Mouse (Mus musculus) CD4-positive helper T cell, adult 2 months (primary cell): ENCODE data around the gene Slc35f6.
"Not testable (repeated sequence)": the region's sequence is repeated elsewhere in the genome, so short reads cannot be mapped to it uniquely, and the experiment has no call there.

Source experiments
- DNase-seq: peaks from one replicate; pipeline ENCODE4 v3.0.0-alpha.2; 2012; ENCODE audit warnings: low read depth, missing footprints, low spot score

Slc35f6 gene

DNA sequence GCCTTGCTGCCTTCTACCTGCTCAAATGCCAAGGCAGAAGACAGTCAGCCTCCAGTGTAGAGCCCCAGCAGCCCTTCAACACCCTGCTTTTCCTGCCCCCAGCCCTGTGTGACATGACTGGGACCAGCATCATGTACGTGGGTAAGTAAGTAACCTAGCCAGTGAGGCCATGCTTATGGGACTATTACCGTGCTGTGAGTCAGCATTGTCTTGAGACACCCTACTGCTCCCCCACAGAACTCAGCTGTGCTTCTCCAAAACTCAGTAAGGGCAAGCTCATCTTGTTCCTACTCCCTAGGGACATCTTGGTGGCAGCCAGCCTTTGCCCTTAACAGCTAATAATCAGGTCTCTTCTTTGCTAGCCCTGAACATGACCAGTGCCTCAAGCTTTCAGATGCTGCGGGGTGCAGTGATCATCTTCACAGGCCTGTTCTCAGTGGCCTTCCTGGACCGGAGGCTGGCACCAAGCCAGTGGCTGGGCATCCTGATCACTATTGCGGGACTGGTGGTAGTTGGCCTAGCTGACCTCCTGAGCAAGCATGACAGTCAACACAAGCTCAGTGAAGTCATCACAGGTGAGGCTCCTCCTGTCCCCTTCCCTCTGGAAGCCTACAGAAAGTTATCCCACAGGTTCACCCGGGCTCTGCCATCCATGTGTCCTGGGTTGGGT is 7.9 kb downstream of the Slc35f6 start:
- no peak for DNase-seq

DNA sequence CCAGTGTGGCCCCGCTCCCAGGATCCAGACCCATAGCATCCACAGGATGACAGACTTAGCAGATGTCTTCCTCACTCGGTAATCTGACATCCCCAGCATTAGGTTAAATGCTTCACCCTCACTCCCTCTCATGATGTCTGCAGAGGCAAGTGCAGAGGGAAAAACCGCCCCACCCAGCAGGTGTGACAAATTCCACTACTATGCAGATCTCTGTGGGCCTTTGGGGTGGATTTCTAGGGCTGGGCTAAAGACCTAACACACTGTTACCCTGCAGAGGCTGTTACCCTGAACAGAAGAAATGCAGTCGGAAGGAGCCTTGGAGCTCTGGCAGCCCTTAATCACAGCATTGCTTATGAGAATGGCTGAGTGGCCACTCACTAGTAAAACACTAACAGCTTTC is 11.3 kb downstream of the Slc35f6 start:
- no peak for DNase-seq

DNA sequence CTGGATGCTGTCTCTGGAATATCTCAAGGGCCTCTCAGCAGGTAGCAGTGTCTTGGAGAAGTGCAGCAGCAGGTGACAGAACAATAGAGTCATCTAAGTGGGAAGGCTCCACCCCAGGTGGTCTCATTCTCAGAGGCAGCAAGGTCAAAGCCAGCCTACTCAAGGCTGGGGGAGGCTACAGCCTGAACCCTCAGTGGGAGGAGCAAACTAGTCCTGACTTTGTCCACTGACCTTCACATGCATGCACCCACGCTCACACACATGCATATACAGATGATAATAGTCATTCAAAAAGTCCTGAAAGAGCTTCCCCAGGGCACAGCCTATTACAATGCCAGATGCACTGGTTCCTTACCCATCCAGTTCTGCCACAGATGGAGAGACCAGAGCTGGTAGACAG is 12.5 kb downstream of the Slc35f6 start:
- DNase-seq: no peak

DNA sequence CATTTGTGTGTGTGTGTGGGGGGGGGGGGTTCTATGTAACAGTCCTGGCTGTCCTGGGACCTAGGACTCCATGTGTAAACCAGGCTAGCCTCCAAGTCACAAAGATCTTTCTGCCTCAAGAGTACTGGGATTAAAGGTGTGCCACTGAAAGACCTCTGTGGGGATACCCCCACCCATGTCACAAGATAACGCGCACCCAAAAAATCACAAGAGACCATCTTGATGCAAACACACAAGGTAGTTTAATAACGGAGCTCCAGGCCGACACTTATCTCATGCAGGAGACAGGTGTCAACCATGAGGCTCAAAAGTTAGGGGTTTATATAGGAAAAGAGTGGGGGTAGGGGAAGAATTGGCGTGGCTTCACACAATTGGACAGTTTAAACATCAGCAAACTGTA is 13.1 kb downstream of the Slc35f6 start:
- no peak for DNase-seq

DNA sequence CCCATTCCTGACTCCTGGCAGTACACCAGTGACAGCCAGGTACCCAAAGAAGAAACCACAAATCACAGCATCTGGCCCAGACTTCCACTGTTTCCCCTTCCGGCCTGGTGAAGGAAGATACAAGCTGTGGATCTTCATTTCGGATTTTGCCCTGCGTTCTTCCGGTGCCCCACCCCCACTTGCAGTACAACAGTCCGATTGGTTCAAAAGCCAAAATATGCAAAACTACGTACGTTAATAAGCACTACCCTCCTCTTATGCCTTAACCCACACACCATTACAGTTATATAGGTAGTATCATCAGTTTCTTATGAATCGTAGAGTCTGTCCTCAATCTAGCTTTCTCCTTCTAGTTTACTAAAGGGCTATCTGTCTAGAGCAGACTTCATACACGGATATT is 17.6 kb downstream of the Slc35f6 start:
- DNase-seq: no peak

DNA sequence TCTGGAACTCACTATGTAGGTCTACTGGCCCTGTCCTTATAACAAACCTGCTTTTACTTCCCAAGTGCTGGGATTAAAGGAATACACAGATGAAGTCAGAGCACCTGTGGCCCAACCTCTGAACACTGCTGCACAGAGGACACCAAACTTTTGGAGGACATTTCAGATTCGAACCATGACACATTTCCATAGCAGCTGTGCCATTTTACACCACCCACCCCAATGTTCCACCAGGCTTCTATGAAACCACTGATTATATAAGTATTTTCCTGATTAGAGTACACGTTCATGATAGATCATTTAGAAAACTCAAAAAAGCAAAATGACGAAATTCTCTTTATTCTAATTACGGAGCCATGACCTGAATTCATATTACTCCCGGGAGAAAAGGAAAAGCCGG is 18.2 kb downstream of the Slc35f6 start:
- peak; percentile 24 for DNase-seq

DNA sequence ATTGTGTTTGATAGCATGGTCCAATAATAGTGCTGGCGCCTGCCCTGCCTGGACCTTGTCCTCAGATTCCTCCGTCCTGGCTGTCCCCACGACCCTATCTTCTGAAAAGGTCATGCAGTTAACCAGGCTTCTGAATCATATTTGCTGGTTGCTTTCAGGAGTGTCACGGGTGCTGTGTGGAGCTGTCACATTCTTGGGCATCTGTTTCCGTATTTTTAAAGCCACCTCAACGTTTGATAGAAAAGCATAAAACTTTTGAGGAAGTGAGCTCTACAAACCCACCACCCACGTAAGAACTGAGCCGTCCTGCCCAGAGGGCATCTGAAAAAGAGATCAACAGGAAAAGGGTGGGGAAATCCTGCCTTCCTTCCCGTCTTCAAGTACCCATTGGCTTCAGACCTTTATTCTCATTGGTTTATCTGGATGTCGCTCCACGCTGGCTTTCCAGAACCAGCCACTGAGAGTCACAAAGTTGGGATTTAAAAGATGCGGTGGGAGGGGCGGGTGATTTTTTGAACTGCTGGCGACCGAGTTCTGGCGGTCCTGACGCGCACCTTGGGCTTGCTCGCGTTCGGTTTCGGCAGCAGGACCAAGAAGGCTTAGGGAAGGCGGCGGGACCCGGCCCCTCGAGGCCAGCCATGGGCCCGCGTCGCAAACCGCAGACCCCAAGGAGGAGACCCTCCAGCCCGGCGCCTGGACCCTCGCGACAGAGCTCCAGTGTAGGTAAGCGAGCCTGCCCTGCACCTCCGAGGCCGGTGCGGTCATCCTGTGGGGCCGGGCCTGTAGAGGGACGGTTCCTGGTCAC is 18.9 kb downstream of the Slc35f6 start, which contains the start of gene Cenpa:
Cenpa (plus strand) TSS at position 387 of the 805 bp plus-strand sequence.
- DNase-seq: peak; percentile 97

DNA sequence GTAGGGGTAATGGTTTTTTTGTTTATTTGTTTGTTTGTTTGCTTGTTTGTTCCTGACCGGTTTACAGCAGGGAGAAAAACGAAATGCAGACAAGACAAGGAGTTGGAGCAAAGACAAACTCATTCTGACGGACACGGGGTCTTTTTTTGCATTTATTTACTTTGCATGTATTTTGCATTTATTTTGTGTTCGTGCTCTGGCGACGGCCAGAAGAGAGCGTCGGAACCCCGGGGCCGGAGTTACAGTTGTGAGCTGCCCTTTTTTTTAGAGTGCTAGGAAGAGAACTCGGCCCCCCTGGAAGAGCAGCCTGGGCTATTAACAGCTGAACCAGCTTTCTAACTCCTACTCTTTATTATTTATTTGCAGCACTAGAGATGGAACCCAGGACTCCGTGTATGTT is 19.5 kb downstream of the Slc35f6 start:
- DNase-seq: peak; percentile 20

DNA sequence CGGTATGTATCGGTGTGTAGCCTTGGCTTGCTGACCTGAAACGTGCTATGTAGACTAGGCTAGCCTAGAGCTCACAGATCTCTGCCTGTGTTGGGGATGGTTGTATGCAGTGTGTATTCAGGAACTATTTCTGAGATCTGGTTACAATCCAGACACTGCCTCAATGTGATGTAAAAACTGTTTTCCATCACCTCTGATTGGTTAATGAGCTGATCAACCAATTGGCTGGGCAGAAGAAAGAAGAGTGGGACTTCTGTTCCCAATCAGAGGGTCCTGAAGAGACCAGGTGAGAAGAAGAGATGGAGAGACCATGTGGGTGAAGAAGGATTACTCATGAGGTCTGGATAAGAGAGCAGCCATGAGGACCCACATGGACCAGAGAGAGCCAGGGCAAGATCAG is 20.0 kb downstream of the Slc35f6 start:
- DNase-seq: no peak

DNA sequence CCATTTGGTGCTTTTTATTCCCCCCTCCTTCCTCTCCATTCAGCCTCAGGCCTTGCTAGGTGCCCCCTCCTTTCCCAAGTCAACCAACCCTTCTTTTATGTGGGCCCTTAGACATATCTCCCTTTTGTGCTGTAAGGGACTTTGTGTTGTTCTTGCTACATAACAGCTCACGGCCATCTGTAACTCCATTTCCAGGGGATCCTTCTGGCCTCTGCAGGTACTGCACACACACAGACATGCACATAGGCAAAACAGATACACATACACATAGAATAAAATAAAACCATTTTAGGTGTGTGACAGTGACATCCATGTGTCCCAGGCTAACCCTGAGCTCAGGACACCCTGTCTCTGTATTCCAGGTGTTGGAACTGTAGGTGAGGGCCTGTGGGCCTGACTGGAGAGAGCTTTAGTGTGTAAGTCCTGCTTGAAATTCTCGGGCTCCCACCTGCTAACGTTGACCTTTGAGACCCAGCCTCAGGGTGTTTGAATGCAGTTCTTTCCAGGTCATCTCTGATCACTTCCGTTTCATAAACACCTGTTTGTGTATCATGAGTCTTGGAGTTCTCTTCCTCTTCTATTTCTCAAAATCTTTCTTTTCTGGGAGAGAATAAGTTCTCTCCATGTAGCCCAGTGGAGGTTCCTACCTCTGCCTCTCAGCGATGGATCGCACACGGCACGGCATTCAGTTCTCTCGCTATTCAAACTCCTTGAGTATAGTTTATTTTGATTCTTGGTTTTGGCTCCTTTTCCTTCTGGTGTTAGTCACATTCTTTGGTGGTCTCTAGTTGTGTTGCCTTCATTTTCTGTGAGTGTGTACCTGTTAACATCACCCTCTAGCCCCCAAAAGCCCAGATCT is 21.1 kb downstream of the Slc35f6 start:
- peak; percentile 21 for DNase-seq

DNA sequence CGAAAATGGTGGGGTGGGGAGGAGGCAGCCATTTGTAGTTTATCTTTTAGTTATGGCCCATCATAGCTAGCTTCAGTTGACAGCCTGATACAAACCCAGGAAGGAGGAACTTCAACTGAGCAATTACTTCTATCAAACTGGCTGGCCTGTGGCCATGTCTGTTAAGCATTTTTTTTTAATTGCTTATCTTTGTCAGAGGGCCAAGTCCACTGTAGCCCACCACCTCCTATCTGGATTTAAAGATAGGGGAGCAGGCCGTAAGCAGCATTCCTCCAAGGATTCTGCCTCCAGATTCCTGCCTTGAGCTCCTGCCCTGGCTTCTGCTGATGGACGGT is 21.7 kb downstream of the Slc35f6 start:
- DNase-seq: no peak

DNA sequence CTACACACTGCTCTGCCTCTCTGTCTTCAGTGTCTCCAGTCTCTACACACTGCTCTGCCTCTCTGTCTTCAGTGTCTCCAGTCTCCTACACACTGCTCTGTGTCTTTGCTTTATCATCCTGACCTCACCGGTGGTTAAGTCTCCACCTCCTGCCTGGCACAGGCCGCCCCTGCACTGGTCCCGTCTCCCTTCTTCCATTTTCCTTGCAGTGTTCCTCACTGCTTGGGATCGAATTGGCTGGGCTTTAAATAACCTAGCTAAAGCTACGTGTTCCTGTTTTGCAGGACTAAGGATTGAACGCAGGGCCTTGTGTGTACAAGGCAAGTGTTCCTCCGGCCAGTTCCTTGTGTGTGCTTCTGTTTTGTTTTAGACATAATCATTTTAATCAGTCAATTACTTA is 22.4 kb downstream of the Slc35f6 start:
- no peak for DNase-seq

DNA sequence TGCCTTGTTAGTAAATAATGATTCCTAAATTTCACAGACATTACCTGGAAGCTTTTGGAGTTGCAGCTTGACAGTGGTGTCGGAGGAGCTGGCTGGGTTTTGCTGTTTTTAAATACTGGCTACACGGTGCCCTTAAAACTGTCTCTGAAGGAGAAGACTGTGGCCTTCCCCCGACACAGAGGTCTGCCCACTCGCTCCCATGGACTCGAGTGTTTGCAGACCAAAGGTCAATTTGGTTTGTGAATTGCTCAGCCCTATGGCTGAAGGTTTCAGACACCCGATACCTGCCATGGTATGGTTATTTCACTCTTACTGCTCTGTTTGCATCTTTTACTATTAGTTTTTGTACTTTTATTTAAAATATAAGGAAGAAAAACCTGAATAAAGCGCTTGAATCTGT is 26.3 kb downstream of the Slc35f6 start:
- no peak for DNase-seq

DNA sequence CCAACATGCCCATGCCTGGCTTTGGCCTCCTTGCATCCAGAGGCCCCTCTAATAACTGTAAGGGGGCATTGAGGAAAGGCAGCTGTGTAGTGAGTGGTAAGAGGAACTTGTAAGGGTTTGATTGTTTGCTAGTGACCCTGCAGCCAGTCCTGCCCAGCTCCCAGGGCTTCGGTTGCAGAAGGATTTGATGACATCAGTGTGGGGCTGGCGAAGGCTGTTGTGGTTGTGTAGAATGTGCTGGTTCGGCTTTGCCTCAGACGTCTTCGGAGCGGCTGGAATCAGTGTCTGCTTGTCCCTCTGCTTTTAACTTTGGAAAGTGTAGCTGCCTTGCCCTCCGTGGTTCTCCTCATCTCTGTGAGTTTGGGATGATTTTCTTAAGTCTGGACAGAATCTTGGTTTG is 29.1 kb downstream of the Slc35f6 start:
- no peak for DNase-seq

DNA sequence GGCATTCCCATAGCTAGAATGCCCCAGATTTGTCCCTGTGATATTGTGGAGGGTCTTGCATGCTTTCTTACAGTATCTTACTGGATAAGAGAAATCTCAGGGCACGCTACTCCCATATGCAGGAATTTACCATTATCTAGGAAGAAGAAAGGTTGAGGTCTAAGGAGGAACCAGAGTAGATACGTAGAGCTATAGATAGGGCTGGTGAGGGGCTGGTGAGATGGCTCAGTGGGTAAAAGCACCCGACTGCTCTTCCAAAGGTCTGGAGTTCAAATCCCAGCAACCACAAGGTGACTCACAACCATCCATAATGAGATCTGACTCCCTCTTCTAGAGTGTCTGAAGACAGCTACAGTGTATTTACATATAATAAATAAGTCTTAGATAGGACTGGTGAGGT is 30.3 kb downstream of the Slc35f6 start:
- DNase-seq: not testable (repeated sequence)

DNA sequence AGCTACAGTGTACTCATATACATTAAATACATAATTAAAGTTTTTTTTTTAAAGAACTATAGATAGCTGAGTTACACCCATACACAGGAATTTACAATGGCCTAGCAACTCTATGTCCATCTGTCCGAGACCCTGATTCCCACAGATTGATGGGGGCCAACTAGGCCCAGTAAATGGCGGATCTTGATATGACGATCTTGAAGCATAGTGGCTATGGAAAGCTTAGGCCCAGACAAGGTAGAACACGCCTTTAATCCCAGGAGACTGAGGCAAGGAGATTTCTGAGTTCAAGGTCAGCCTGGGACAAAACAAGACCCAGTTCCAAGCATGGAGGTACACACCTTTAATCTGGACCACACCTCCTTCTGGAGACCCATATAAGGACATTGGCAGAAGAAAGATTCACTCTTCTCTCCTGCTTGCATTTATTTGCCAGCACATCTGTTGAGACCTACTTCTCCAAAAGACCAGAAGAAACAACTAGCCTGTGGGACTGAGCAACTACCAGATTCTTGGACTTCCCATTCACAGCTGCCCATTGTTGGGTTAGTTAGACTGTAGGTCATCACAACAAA is 31.1 kb downstream of the Slc35f6 start:
- DNase-seq: no peak

DNA sequence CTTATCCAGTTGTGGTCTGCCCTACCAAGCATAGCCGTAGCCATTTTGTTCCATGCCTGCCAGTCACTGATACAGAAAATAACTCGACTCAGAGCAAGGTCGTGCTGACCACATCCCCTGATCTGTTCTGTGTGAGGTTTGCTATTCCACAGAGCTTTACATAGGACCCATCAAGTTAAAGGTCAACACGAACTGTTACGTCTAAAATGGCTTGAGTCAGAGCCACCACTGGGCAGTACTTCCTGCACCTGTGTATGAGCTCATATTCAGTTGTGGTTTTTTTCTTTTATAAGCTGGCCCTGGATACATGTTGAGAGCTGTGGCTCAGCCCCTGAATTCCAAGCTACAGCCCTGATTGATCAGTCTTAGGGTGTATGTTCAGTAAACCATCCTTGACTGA is 31.9 kb downstream of the Slc35f6 start:
- DNase-seq: no peak

DNA sequence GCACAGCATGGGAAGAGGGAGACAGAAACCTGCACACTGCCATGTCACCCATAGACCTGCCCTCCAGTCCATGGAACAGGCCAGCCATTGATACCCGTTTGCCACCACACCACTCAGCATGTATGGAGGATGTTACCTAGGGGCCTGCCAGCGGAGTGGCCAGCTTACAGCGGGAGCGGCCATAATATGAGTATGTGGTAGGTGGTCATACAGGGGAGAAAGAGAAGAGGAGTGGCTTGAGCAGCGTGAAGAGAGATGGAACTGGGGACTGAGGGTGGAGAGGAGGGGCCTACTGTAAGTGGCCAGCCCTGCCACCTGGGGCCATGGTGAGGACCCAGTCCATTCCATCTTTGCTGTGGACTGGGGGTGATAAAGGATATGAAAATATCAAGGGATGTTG is 34.2 kb downstream of the Slc35f6 start:
- no peak for DNase-seq

DNA sequence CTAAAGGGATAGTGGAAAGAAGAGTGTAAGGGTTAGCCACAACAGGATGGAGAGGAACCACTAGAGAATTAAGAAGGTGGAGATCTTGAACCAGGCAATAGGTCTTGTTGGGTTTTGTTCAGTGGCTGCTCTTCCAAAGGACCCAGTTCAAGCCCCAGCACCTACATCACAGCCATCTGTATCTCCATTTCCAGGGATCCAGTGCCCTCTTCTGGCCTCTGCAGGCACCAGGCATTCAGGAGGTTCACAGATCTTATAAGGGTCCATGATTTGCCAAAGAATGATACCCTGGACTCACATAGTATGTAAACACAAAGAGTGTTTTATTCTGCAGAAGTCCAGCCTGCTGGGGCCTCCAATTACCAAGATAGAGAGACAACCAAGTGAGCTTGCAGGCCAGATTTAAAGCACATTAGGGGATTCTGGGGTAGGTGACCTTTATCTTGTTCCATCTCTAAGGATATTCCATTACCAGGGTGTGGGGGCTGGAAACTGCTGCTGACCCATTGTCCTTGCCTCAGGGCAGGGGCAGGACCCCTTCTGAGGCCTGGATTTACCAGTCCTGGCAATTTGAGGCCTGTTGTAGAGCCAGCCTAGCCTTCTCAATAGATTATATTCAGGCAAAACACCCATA is 35.4 kb downstream of the Slc35f6 start:
- DNase-seq: peak; percentile 17

DNA sequence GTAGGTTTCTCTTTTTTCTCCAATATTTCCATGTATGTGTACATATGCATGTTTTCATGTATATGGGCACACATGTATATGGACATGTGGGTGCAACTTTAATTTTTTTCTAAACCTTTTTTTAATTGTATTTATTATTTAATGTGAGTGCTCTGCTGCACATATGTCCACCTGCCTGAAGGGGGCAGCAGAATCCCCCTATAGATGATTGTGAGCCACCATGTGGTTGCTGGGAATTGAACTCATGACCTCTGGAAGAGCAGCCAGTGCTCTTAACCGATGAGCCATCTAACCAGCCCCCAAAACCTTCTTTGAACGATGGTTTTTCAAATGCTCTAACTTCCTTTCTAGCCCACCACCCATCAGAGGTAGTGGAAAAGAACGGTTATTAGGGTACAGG is 36.3 kb downstream of the Slc35f6 start:
- no peak for DNase-seq

DNA sequence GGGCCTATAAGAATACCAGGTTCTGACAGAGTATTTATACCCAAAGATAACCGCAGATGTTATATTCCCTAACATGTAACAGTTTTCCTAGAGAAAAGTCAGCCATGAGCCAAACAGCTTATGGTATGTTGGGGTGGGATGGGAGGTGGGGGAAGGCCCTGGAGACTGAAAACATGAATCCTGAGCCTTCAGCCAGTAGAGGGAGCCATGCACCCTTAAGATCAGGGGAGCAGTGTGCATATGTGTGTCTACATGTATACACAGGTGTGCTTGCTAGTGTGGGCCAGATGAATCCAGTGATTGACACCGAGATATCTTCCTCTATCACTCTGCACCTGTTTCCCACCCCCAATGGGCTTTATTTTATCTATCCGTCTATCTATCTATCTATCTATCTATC is 39.0 kb downstream of the Slc35f6 start:
- no peak for DNase-seq
